17 mouse cellular contexts compared by ENCODE assay signal in the genomic region with DNA sequence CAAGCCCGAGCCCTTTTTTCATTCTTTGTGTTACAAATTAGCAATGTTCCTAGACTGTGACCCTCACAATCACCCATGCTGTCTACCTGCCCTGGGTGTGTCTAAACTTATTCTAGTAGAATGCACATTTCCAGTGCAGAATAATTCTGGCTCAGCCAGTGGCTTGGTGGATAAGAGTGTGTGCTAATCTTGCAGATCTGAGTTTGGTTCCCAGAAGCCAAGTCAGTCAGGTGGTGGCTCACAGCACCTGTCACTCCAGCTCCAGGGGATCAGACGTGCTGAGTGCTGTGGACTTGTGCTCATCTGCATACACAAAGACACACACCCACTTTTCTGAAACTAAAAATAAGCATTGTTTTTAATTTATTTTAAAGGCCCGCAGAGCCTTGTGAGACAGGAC. TPM values are rescaled to one million over a fixed set of nuclear protein-coding genes. Genes with fewer than 3 reads are reported as not detected.
"Had no signal": no experiment of that assay in that cellular context is flagged by ENCODE, and none has a peak within 500 bp of the region (broad histone marks: within the 10 kb centered on the region; RNA-seq: fewer than 3 reads in every experiment).

No protein-coding gene starts in this region.

- H3K27ac ChIP-seq: kidney, embryonic 15.5 days; limb, embryonic 13.5 days; lung, embryonic 15.5 days; macrophage; neural tube, embryonic 12.5 days; stomach, embryonic 15.5 days had no signal

- DNase-seq: kidney, adult 18-20 months; kidney, postnatal 14 days; left cerebral cortex, postnatal 4 days; lung, postnatal 14 days; midbrain, embryonic 14.5 days; right cerebral cortex, postnatal 4 days; thymus, adult 2 months; thymus, postnatal 25 days had no signal

- H3K27me3 ChIP-seq: kidney, embryonic 15.5 days; limb, embryonic 13.5 days; lung, embryonic 15.5 days; neural tube, embryonic 12.5 days; stomach, embryonic 15.5 days had no signal

- H3K4me3 ChIP-seq: kidney, embryonic 15.5 days; limb, embryonic 13.5 days; lung, embryonic 15.5 days; megakaryocyte, embryonic 14.5 days; neural tube, embryonic 12.5 days; stomach, embryonic 15.5 days had no signal

- H3K36me3 ChIP-seq: kidney, embryonic 15.5 days; limb, embryonic 13.5 days; lung, embryonic 15.5 days; neural tube, embryonic 12.5 days; stomach, embryonic 15.5 days had no signal

- H3K4me2 ChIP-seq: kidney, embryonic 15.5 days; limb, embryonic 13.5 days; liver, embryonic 11.5 days; lung, embryonic 15.5 days; neural tube, embryonic 12.5 days; stomach, embryonic 15.5 days had no signal

- H3K9me3 ChIP-seq: kidney, embryonic 15.5 days; limb, embryonic 13.5 days; lung, embryonic 15.5 days; megakaryocyte, embryonic 14.5 days; neural tube, embryonic 12.5 days; stomach, embryonic 15.5 days had no signal

- H3K9ac ChIP-seq: kidney, embryonic 15.5 days; limb, embryonic 13.5 days; lung, embryonic 15.5 days; neural tube, embryonic 12.5 days; stomach, embryonic 15.5 days had no signal

- H3K4me1 ChIP-seq: kidney, embryonic 15.5 days; limb, embryonic 13.5 days; lung, embryonic 15.5 days; megakaryocyte, embryonic 14.5 days; neural tube, embryonic 12.5 days; stomach, embryonic 15.5 days had no signal

RNA-seq across cellular contexts. Expression of a gene that starts 45.2 kb away (rescaled TPM):
- total RNA-seq: neutrophil, adult 5-6 weeks had no signal
